Comparison of ENCODE assay signal across 8 mouse cellular contexts in the genomic region with DNA sequence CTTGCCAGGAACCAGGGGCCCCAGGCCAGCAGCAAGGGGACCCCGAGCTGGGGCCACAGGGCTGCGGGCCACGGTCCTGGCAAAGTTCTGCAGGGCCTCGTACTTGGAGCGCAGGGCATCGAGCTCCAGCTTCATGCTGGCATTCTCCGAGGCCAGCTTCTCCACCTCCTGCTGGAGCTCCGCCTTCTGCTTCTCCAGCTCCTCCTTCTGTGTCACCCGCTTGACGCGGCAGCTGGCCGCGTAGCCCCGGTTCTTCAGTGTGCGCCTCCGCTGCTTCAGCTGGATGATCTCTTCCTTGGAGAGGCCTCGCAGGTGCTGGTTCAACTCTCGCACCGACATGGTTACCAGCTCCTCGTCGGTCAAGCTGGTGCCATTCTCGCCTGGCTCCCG. TPM values are rescaled to one million over a fixed set of nuclear protein-coding genes. Genes with fewer than 3 reads are reported as not detected.
DNase-seq lines count a peak whose midpoint lies in the region; ATAC-seq lines count a peak whose summit lies in the region.

No protein-coding gene starts in this region.

- H3K4me2 ChIP-seq in heart, embryonic 12.5 days, result peak overlapping the region; percentile 86
- H3K4me2 ChIP-seq in hindbrain, embryonic 16.5 days (ENCODE audit: low read length), result no peak overlapping the region; the same call in 1 of the 2 replicates
- peak overlapping the region; percentile 85 for H3K4me2 ChIP-seq in liver, embryonic 13.5 days

- no peaks in the 10 kb centered on the region for H3K27me3 ChIP-seq in heart, embryonic 12.5 days (replicated peaks)
- H3K27me3 ChIP-seq in hindbrain, embryonic 16.5 days (replicated peaks; ENCODE audit: control insufficient read depth, insufficient read depth, low read length), result no peaks in the 10 kb centered on the region
- no peaks in the 10 kb centered on the region for H3K27me3 ChIP-seq in liver, embryonic 13.5 days

- no peak for ATAC-seq in heart, embryonic 12.5 days (ENCODE audit: insufficient number of reproducible peaks, low FRiP score)
- ATAC-seq in hindbrain, embryonic 16.5 days, result no peak
- ATAC-seq in liver, embryonic 13.5 days (ENCODE audit: low read depth), result 0 out of 2 replicates have a peak, but pooled peaks have one; percentile 8

- DNase-seq in heart, adult 9 months (ENCODE audit: low spot score in 2 of 2), result no peak
- peak; percentile 52 for DNase-seq in adrenal gland, postnatal 25 days
- DNase-seq in liver, embryonic 13.5 days, result peak; percentile 70
- peak; percentile 47 to 54 for DNase-seq in spleen, adult 18-20 months
- no peak for DNase-seq in yolk sac, embryonic 10.5 days (ENCODE audit: low spot score)
- DNase-seq in ovary, postnatal 14 days (ENCODE audit: low spot score), result no peak

- 79% methylated on average over 23 of the region's 23 CpGs for WGBS in heart, embryonic 12.5 days
- 78% methylated on average over 23 of the region's 23 CpGs for WGBS in hindbrain, embryonic 16.5 days
- WGBS in liver, embryonic 13.5 days (ENCODE audit: insufficient replicate concordance), result 40% methylated on average over 23 of the region's 23 CpGs

- H3K9me3 ChIP-seq in heart, embryonic 12.5 days (replicated peaks), result no peaks in the 10 kb centered on the region
- H3K9me3 ChIP-seq in hindbrain, embryonic 16.5 days (ENCODE audit: control insufficient read depth, low read length), result no peaks in the 10 kb centered on the region
- H3K9me3 ChIP-seq in liver, embryonic 13.5 days (replicated peaks), result no peaks in the 10 kb centered on the region

- peak overlapping the region; percentile 91 for H3K27ac ChIP-seq in heart, embryonic 12.5 days (ENCODE audit: poor library complexity, severe bottlenecking)
- peak overlapping the region; percentile 48; the same call in 1 of the 2 replicates for H3K27ac ChIP-seq in hindbrain, embryonic 16.5 days (ENCODE audit: low read depth, low read length)
- peak overlapping the region; percentile 100 for H3K27ac ChIP-seq in liver, embryonic 13.5 days

- H3K4me1 ChIP-seq in heart, embryonic 12.5 days (replicated peaks), result peaks cover 58% of the 10 kb centered on the region
- H3K4me1 ChIP-seq in hindbrain, embryonic 16.5 days (ENCODE audit: control insufficient read depth, insufficient read depth, low read depth, low read length), result peaks cover 36% of the 10 kb centered on the region
- H3K4me1 ChIP-seq in liver, embryonic 13.5 days (replicated peaks), result peaks cover 80% of the 10 kb centered on the region

- H3K36me3 ChIP-seq in heart, embryonic 12.5 days, result peaks cover 24% of the 10 kb centered on the region
- H3K36me3 ChIP-seq in hindbrain, embryonic 16.5 days (ENCODE audit: control insufficient read depth, insufficient read depth, low read length), result peaks cover 12% of the 10 kb centered on the region
- H3K36me3 ChIP-seq in liver, embryonic 13.5 days, result peaks cover 34% of the 10 kb centered on the region

- H3K4me3 ChIP-seq in heart, embryonic 12.5 days, result peak overlapping the region; percentile 86
- no peak overlapping the region for H3K4me3 ChIP-seq in hindbrain, embryonic 16.5 days (ENCODE audit: low read length)
- H3K4me3 ChIP-seq in liver, embryonic 13.5 days (replicated peaks), result peak overlapping the region; percentile 91

- H3K9ac ChIP-seq in heart, embryonic 12.5 days, result peak overlapping the region; percentile 85; the same call in 1 of the 2 replicates
- H3K9ac ChIP-seq in hindbrain, embryonic 16.5 days (ENCODE audit: low read depth, low read length), result no peak overlapping the region
- peak overlapping the region; percentile 99 for H3K9ac ChIP-seq in liver, embryonic 13.5 days

RNA-seq across cellular contexts. Expression of gene Mafg, which starts 4.1 kb away (rescaled TPM):
- 27.9 and 31.5 TPM in 2 replicates for polyA plus RNA-seq in heart, embryonic 12.5 days (2016; fragmentation: Nextera tagmentation; extraction: Ambion mirVana)
- total RNA-seq in adrenal gland, postnatal 25 days (2021), result 69.7 and 76.5 TPM in 2 replicates
- 25.4 and 34.6 TPM in 2 replicates for polyA plus RNA-seq in hindbrain, embryonic 16.5 days (2015; fragmentation: Nextera tagmentation; extraction: Ambion mirVana)
- polyA plus RNA-seq in liver, embryonic 13.5 days (2015; fragmentation: Nextera tagmentation; extraction: Ambion mirVana), result 39.8 and 40.0 TPM in 2 replicates

RNA-seq across cellular contexts. Expression of gene Sirt7, which starts 4.3 kb away (rescaled TPM):
- 20.1 and 20.4 TPM in 2 replicates for polyA plus RNA-seq in heart, embryonic 12.5 days (2016; fragmentation: Nextera tagmentation; extraction: Ambion mirVana)
- total RNA-seq in adrenal gland, postnatal 25 days (2021), result 82.5 and 103 TPM in 2 replicates
- 39.4 and 41.3 TPM in 2 replicates for polyA plus RNA-seq in hindbrain, embryonic 16.5 days (2015; fragmentation: Nextera tagmentation; extraction: Ambion mirVana)
- polyA plus RNA-seq in liver, embryonic 13.5 days (2015; fragmentation: Nextera tagmentation; extraction: Ambion mirVana), result 33.8 and 34.3 TPM in 2 replicates

RNA-seq across cellular contexts. Expression of gene Pcyt2, which starts 11.6 kb away (rescaled TPM):
- 82.1 and 82.9 TPM in 2 replicates for polyA plus RNA-seq in heart, embryonic 12.5 days (2016; fragmentation: Nextera tagmentation; extraction: Ambion mirVana)
- 344 and 351 TPM in 2 replicates for total RNA-seq in adrenal gland, postnatal 25 days (2021)
- polyA plus RNA-seq in hindbrain, embryonic 16.5 days (2015; fragmentation: Nextera tagmentation; extraction: Ambion mirVana), result 236 and 242 TPM in 2 replicates
- polyA plus RNA-seq in liver, embryonic 13.5 days (2015; fragmentation: Nextera tagmentation; extraction: Ambion mirVana), result 114 and 116 TPM in 2 replicates

RNA-seq across cellular contexts. Expression of gene Pycr1, which starts 14.2 kb away (rescaled TPM):
- polyA plus RNA-seq in heart, embryonic 12.5 days (2016; fragmentation: Nextera tagmentation; extraction: Ambion mirVana), result 23.1 and 23.9 TPM in 2 replicates
- total RNA-seq in adrenal gland, postnatal 25 days (2021), result 1.3 TPM in 2 replicates
- 18.0 and 20.0 TPM in 2 replicates for polyA plus RNA-seq in hindbrain, embryonic 16.5 days (2015; fragmentation: Nextera tagmentation; extraction: Ambion mirVana)
- 6.0 and 6.9 TPM in 2 replicates for polyA plus RNA-seq in liver, embryonic 13.5 days (2015; fragmentation: Nextera tagmentation; extraction: Ambion mirVana)

RNA-seq across cellular contexts. Expression of gene Myadml2, which starts 18.6 kb away (rescaled TPM):
- 9.8 and 10.9 TPM in 2 replicates for polyA plus RNA-seq in heart, embryonic 12.5 days (2016; fragmentation: Nextera tagmentation; extraction: Ambion mirVana)
- not detected in 2 replicates for total RNA-seq in adrenal gland, postnatal 25 days (2021)
- 1.1 and 2.4 TPM in 2 replicates for polyA plus RNA-seq in hindbrain, embryonic 16.5 days (2015; fragmentation: Nextera tagmentation; extraction: Ambion mirVana)
- 0.23 TPM in 1 of 2 replicates, not detected in the other for polyA plus RNA-seq in liver, embryonic 13.5 days (2015; fragmentation: Nextera tagmentation; extraction: Ambion mirVana)

Comparison
In these comparisons a context has a peak if more than half of its experiments do, and no peak if none do; other contexts are left out.
1. H3K27ac ChIP-seq: peak in every context shown above with its lines; median percentile 100 in liver, embryonic 13.5 days; 91 in heart, embryonic 12.5 days; 48 in hindbrain, embryonic 16.5 days.
2. DNase-seq: peak in adrenal gland, postnatal 25 days (single experiment), liver, embryonic 13.5 days (single experiment) and spleen, adult 18-20 months (2 of 2); none in heart, adult 9 months (0 of 2), yolk sac, embryonic 10.5 days (single experiment) and ovary, postnatal 14 days (single experiment).